Mouse (Mus musculus): Measurements from ENCODE around the gene Nr2c1.

DNA sequence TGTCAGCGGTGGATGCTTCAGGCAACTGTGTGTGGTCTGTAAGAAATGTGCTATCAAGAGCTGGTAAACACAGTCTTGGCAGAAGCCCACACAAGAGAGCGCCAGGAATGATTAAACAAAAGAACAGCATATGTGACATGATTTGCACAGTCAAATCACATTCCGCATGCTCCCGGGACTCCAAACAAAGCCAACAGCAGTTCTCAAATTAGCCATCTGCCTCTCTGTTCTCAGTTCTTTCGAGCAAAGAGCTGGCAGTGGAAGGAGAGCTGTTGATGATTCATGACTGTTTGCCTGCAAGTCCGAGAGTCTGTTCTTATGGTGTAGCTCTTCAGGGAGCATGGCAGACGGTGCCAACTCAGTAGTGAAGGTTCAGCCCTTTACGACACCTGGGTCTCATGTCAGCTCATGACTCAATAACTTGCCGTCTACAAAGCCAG is 18.1 kb upstream of the Nr2c1 start:
- TF ChIP-seq CTCF (IDR thresholded peaks at IDR 0.05; ENCODE audit: extremely low read depth, insufficient read depth, insufficient read length, insufficient replicate concordance) (no peak), POLR2A (IDR thresholded peaks at IDR 0.05; ENCODE audit: low read depth, low read length) (no peak)

Data from spleen, adult 2 months (tissue).